Mouse (Mus musculus) telencephalon, adult 2 months (tissue): ENCODE measurements around the gene Rps3a1.

Source experiments
- DNase-seq: peaks from one replicate; pipeline ENCODE4 v3.0.0-alpha.2; 2011; ENCODE audit warnings: low read depth, low spot score

The Rps3a1 gene

DNA sequence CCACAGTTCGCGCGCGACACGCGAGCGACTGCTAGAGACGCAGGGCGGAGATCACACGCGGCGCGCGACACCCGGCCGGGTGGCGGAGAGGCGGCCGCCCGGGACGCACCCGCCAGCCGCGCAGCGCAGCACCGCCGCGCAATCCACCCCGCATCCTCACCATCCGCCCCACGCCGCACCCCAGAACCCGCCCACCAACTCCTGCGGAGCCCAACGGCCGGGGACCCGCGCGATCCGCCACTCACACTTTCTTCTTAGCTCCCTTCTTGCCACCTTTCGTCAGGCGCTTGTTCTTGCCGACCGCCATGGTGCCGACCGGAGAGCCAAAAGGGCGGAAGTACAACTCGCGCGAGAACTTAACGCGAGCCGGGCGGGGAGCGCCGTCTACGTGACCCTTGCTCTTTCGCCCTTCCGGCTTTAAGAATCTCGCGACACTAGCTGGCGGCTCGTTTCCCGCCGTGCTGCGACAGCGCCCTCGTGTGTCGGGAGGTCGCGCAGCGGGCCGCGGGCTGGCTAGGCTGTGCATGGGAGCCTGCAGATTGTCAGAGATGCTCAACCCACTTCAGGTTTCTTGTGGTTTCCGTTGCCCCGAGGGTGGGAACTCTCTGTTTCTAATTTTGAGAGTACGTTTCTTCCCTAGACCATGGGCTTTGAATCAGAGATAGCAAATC is at the start of gene Rps3a1:
TSS of gene Rps3a1 (minus strand) at position 440 of the 671 bp plus-strand sequence.
- peak; percentile 96 for DNase-seq

DNA sequence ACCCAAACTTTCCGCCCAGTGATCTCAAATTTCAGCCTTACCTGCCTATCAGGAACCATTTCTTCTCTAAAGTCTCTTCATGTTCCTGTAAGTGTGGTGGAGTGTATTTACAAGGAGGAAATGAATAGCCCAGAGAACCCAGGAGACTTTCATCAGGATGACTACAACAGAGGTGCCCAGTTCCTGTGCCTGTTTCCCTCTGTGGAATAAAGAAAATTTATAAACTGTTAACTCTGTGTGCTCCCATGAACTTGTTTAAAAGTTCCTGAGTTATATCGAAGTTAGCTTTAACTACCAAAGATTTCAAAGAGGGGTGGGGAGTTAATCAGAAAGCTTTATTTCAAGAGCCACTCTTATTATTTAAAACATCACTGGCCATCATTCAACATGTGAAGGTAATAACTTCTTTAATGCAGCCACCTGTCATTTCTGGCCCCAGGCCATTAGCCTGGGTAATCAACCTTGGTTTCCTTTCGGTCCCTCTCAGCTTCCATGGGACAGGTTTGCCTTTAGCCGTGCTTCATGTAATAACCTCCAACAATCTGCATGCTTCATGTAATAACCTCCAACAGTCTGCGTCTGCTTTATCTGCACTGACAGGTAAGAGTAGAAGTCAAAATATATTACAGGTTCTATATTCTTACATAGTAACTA is 45.4 kb upstream of the Rps3a1 start:
- DNase-seq, result no peak

- no peak for DNase-seq
These were observed 42.0 kb upstream of the Rps3a1 start for GRCm38 (mm10) chr3:86184546-86184945.

- DNase-seq, result no peak
These were observed 38.6 kb upstream of the Rps3a1 start for GRCm38 (mm10) chr3:86181107-86181506.

GRCm38 (mm10) chr3:86179714-86180113 is 37.2 kb upstream of the Rps3a1 start:
- DNase-seq, result no peak

- DNase-seq, result no peak
These were observed 26.4 kb upstream of the Rps3a1 start for GRCm38 (mm10) chr3:86168841-86169425.

- no peak for DNase-seq
These were observed 7.0 kb upstream of the Rps3a1 start for GRCm38 (mm10) chr3:86149521-86149920.

GRCm38 (mm10) chr3:86149063-86149462 is 6.6 kb upstream of the Rps3a1 start:
- DNase-seq, result no peak

DNA sequence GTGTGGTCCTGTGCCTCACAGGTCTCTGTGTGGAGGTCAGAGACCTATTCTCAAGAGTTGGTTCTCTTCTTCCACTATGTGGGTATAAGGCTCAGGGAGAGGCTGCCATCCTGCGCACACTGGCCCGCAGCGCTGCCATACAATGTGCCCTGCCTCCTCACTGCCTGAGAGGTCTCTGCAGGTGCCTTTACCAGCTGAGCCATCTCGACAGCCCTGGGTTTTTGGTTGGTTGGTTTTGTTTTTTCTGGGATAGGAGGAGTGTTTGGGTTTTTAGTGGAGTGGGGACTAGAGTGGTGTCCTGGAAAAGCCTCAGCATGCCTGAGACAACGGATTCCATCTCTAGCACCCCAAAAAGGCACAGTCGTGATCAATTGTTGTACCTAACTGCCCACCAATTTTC is 841 bp upstream of the Rps3a1 start:
- DNase-seq, result no peak

DNA sequence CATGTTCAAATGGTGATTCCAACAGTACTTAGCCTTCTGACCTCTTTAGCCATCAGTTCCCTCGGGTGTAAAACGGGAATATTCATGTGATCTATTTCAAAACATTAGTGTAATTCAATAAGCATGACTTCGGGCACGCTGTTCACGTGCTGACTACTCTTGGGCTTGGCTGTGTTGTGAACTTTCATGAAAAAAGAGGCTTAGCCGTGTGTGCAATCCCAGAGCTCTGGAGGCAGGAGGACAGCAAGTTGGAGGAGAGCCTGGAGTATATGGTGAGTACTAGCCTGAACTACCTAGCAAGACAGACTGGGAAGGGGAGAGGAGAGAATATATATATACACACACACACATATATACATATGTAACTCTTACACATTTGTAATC is 424 bp upstream of the Rps3a1 start:
- DNase-seq, result no peak

DNA sequence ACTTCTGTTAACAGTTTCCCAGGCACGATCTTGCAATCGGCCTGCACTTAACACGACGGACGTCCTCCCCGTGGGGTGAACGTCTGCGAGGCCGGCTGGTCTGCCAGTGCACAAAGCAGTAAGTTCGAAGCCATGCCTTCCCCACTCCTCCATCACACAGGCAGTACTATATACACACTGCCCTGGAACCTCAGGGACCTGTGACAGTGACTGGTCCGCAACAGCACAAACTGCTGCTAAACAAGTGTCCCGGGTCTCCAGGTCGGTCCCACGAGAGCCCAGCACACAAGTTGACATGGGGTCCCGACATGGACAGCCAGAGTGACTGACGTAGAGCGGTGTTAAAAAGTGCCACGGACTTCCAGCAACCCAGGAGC is 628 bp downstream of the Rps3a1 start:
- DNase-seq, result no peak

DNA sequence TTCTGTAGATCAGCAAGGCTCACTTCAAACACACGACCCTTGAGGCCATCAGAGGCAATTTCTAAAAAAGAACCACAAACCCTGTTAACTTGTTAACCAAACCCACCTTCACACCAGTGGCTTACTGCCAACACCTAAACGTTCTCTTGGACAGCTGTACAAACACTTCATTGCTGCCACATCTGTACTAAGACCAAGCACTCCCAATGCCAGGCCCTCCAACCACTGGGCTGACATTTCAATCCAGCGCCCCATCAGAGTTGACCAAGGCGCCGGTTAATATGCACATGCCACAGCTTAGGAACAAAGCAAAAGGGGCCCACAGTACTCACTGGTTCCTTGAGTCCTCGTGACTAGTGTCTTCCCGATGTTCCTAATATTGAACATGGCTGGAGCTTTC is 1.1 kb downstream of the Rps3a1 start:
- no peak for DNase-seq

GRCm38 (mm10) chr3:86139660-86140059 is 2.8 kb downstream of the Rps3a1 start:
- no peak for DNase-seq

DNA sequence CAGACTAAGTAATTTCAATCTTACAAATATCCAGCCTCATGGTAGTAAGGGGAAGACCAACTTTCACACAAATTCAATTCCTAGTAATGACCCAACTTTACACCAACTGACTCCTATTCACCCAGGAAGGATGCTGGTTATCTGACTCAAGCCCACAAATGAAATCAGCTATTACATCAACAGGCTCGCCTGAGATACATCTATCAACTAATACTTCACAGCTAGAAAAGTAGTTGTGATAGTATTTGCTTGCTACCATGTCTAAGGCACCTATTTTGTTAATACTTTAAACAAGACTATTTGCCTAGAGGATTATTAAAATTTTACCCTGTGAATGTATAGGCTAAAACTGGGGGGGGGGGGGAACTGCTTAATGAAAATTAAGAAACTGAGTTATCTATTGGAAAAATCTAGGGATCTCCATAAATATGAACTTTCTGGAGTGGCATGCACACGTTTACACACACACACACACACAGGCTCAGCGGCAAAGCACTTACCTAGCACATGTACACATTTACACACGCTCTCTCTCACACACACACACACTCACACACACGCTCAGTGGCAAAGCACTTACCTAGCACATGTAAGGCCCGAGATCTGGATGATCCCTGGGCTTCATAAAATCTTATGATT is 5.4 kb downstream of the Rps3a1 start:
- DNase-seq, result no peak

DNA sequence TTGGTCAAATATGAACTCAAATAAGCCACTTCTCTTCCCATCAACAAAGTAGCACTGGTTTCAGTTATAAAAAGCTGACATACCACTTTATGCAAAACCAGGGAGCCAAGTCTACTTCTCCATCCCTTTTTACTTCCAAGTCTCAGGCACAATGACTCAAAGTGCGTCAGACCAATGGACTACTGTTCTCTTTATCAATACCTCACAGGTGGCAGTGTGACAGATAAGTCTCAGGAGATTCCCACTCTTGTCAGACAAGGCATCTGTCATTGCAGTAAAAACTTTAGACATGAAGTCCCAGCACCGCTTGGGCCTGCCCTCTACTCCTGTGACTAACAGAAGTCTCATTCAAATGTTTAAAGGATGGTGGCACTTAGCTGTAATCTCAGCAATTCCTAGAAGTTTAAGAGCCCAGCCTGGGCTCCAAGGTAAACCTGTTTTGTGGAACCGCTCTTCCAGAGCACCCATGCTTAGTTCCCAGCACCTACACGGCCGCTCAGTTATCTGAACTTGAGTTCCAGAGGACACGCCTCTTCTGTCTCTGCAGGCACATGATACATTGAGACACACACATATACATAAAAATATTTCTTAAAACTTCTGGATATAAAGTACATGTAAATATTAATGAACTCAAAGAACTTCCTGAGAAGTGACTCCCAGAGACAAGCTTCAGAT is 6.5 kb downstream of the Rps3a1 start:
- no peak for DNase-seq

GRCm38 (mm10) chr3:86134939-86135638 is 7.4 kb downstream of the Rps3a1 start:
- no peak for DNase-seq

- no peak for DNase-seq
These were observed 12.7 kb downstream of the Rps3a1 start for GRCm38 (mm10) chr3:86129757-86130156.

DNA sequence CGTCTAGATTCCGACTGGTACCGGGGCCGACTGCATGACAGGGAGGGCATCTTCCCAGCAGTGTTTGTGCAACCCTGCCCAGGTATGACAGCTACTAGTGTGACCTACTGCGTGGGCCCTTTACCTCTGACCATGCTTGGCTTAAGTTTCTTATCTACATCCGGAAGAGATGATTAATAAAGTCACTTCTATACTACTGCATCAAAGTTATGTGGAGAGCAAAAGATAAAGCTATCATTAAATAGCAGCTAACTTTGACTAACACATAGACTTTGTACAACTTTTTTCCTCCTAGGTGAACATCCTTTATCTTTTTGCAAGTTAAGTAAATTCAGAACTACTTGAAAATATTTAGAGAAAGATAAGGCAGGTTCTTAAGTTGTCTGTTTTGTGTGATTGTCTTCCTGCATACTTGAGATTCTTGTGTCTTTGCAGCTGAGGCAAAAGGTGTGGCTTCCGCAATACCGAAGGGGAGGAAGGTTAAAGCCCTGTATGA is 19.2 kb downstream of the Rps3a1 start:
- no peak for DNase-seq

DNA sequence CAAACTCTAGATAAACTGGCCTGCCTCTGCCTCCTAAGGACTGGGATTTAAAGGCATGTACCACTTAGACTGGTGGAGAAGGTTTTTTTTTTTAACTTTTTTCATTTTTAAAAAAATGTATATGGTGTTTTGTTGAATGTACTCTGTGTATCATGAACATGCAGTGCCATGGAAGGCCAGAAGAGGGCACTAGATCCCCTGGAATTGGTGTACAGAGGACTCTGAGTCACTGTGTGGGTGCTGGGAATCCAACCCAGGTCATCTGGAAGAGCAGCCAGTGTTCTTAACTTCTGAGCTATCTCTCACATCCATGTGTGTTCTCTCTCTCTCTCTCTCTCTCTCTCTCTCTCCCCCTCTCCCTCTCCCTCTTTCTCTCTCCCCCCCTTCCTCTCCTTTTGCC is 20.3 kb downstream of the Rps3a1 start:
- DNase-seq, result no peak

- no peak for DNase-seq
These were observed 23.1 kb downstream of the Rps3a1 start for GRCm38 (mm10) chr3:86119237-86119932.

GRCm38 (mm10) chr3:86116951-86117350 is 25.6 kb downstream of the Rps3a1 start:
- no peak for DNase-seq
